12 mouse cellular contexts compared by ENCODE assay signal in genomic region chr1:182671343-182671624, GRCm38 (mm10).
DNase-seq lines count a peak whose midpoint lies in the region; ATAC-seq and TF ChIP-seq lines count a peak whose summit lies in the region.
"Had no signal": no experiment of that assay in that cellular context is flagged by ENCODE, and none has a peak within 500 bp of the region (broad histone marks: within the 10 kb centered on the region; RNA-seq: fewer than 3 reads in every experiment).

No protein-coding gene starts in this region.

- DNase-seq in heart, adult 8-10 months (ENCODE audit: low spot score), result peak; percentile 8
- DNase-seq in heart, adult 9 months (ENCODE audit: low spot score in 2 of 2), result no peak
- DNase-seq in lung, postnatal 0 days (ENCODE audit: low spot score), result no peak
- no peak for DNase-seq in lung, postnatal 25 days (ENCODE audit: low spot score)
- no peak for DNase-seq in right cerebral cortex, postnatal 4 days
- no peak for DNase-seq in right cerebral cortex, postnatal 25 days
- DNase-seq: cerebellum, adult 11-12 months had no signal

- H3K9me3 ChIP-seq in lung, postnatal 0 days (ENCODE audit: low read length), result no peaks in the 10 kb centered on the region
- 0 out of 2 replicates have a peak, but pooled peaks cover 7% of the 10 kb centered on the region for H3K9me3 ChIP-seq in heart, embryonic 13.5 days
- H3K9me3 ChIP-seq in limb, embryonic 15.5 days, result no peaks in the 10 kb centered on the region
- H3K9me3 ChIP-seq: hindbrain, embryonic 15.5 days had no signal

- H3K27me3 ChIP-seq in lung, postnatal 0 days (replicated peaks; ENCODE audit: insufficient read depth, low read length), result no peaks in the 10 kb centered on the region
- H3K27me3 ChIP-seq in heart, embryonic 13.5 days (replicated peaks), result no peaks in the 10 kb centered on the region
- H3K27me3 ChIP-seq in limb, embryonic 15.5 days, result no peaks in the 10 kb centered on the region
- H3K27me3 ChIP-seq: hindbrain, embryonic 15.5 days; Patski had no signal

- no peak overlapping the region for H3K4me2 ChIP-seq in lung, postnatal 0 days (replicated peaks; ENCODE audit: low read depth, low read length)
- H3K4me2 ChIP-seq in heart, embryonic 13.5 days, result no peak overlapping the region
- H3K4me2 ChIP-seq in limb, embryonic 15.5 days, result no peak overlapping the region
- H3K4me2 ChIP-seq: hindbrain, embryonic 15.5 days had no signal

- no peak overlapping the region for H3K4me3 ChIP-seq in lung, postnatal 0 days (ENCODE audit: low read depth, low read length)
- no peak overlapping the region for H3K4me3 ChIP-seq in heart, embryonic 13.5 days
- H3K4me3 ChIP-seq in limb, embryonic 15.5 days, result no peak overlapping the region
- H3K4me3 ChIP-seq: hindbrain, embryonic 15.5 days had no signal

- no peak for ATAC-seq in lung, postnatal 0 days
- ATAC-seq in heart, embryonic 13.5 days (ENCODE audit: extremely low read depth, insufficient number of reproducible peaks, low FRiP score, low TSS enrichment), result no peak
- ATAC-seq in limb, embryonic 15.5 days (ENCODE audit: insufficient number of reproducible peaks, low FRiP score, low TSS enrichment, low read depth), result no peak
- ATAC-seq: CD4-positive, CD25-positive, alpha-beta regulatory T cell, adult 4 months; Patski had no signal

- TF ChIP-seq EP300 in lung, postnatal 0 days (IDR thresholded peaks at IDR 0.05), result no peak

- no peak overlapping the region for H3K9ac ChIP-seq in lung, postnatal 0 days (replicated peaks; ENCODE audit: low read depth)
- H3K9ac ChIP-seq in heart, embryonic 13.5 days, result no peak overlapping the region
- no peak overlapping the region for H3K9ac ChIP-seq in limb, embryonic 15.5 days
- H3K9ac ChIP-seq: hindbrain, embryonic 15.5 days had no signal

- H3K27ac ChIP-seq in lung, postnatal 0 days (ENCODE audit: low read length), result peak overlapping the region; percentile 21; the same call in 1 of the 2 replicates
- peak overlapping the region; percentile 60 for H3K27ac ChIP-seq in heart, embryonic 13.5 days (replicated peaks)
- peak overlapping the region; percentile 50; the same call in 1 of the 2 replicates for H3K27ac ChIP-seq in limb, embryonic 15.5 days
- H3K27ac ChIP-seq: hindbrain, embryonic 15.5 days had no signal

- WGBS in lung, postnatal 0 days, result 51% methylated on average over 4 of the region's 4 CpGs
- 37% methylated on average over 4 of the region's 4 CpGs for WGBS in heart, embryonic 13.5 days
- 46% methylated on average over 4 of the region's 4 CpGs for whole genome bisulfite sequencing in limb, embryonic 15.5 days

- no peak for TF ChIP-seq CTCF in lung, postnatal 0 days (IDR thresholded peaks at IDR 0.05)

- H3K4me1 ChIP-seq in lung, postnatal 0 days (ENCODE audit: insufficient read depth, low read depth, low read length), result peaks cover 21% of the 10 kb centered on the region; the same call in 1 of the 2 replicates
- peaks cover 33% of the 10 kb centered on the region for H3K4me1 ChIP-seq in heart, embryonic 13.5 days
- peaks cover 26% of the 10 kb centered on the region for H3K4me1 ChIP-seq in limb, embryonic 15.5 days

- H3K36me3 ChIP-seq in lung, postnatal 0 days (ENCODE audit: insufficient read depth, low read length), result no peaks in the 10 kb centered on the region
- H3K36me3 ChIP-seq in heart, embryonic 13.5 days, result no peaks in the 10 kb centered on the region
- H3K36me3 ChIP-seq in limb, embryonic 15.5 days, result no peaks in the 10 kb centered on the region
- H3K36me3 ChIP-seq: hindbrain, embryonic 15.5 days had no signal
